Mouse (Mus musculus) ovary, postnatal 10 days (tissue): ENCODE results near the gene Haus3.

Experiments used
- DNase-seq: peaks from one replicate; pipeline ENCODE4 v3.0.0; 2022; ENCODE audit warnings: low spot score

The Haus3 gene

GRCm38 (mm10) chr5:34168950-34169891 is at the start of gene Haus3, which contains the start of gene Poln:
Gene Haus3 (minus strand): TSS chr5:34169527.
Gene Poln (minus strand): TSS chr5:34169448.
- DNase-seq = peak; percentile 94

GRCm38 (mm10) chr5:34218672-34219071 is 49.3 kb upstream of the Haus3 start:
- DNase-seq = no peak

- DNase-seq = no peak
These were observed 48.4 kb upstream of the Haus3 start for GRCm38 (mm10) chr5:34217756-34218155.

- DNase-seq = no peak
These were observed 46.7 kb upstream of the Haus3 start for GRCm38 (mm10) chr5:34216025-34216424.

GRCm38 (mm10) chr5:34213659-34214058 is 44.3 kb upstream of the Haus3 start:
- DNase-seq = no peak

GRCm38 (mm10) chr5:34210279-34210678 is 41.0 kb upstream of the Haus3 start:
- peak; percentile 30 for DNase-seq

- no peak for DNase-seq
These were observed 38.2 kb upstream of the Haus3 start for GRCm38 (mm10) chr5:34207503-34207902.

GRCm38 (mm10) chr5:34205788-34206187 is 36.5 kb upstream of the Haus3 start:
- no peak for DNase-seq

- no peak for DNase-seq
These were observed 35.6 kb upstream of the Haus3 start for GRCm38 (mm10) chr5:34204911-34205310.

- no peak for DNase-seq
These were observed 32.7 kb upstream of the Haus3 start for GRCm38 (mm10) chr5:34202006-34202405.

- no peak for DNase-seq
These were observed 32.1 kb upstream of the Haus3 start for GRCm38 (mm10) chr5:34201396-34201795.

GRCm38 (mm10) chr5:34198615-34199014 is 29.3 kb upstream of the Haus3 start:
- no peak for DNase-seq

GRCm38 (mm10) chr5:34197243-34197642 is 27.9 kb upstream of the Haus3 start:
- DNase-seq = no peak

- no peak for DNase-seq
These were observed 27.1 kb upstream of the Haus3 start for GRCm38 (mm10) chr5:34196423-34196822.

GRCm38 (mm10) chr5:34195786-34196185 is 26.5 kb upstream of the Haus3 start:
- DNase-seq = no peak

- no peak for DNase-seq
These were observed 25.8 kb upstream of the Haus3 start for GRCm38 (mm10) chr5:34194975-34195662.

- no peak for DNase-seq
These were observed 25.1 kb upstream of the Haus3 start for GRCm38 (mm10) chr5:34194426-34194825.

GRCm38 (mm10) chr5:34191843-34192242 is 22.5 kb upstream of the Haus3 start:
- DNase-seq = no peak

- no peak for DNase-seq
These were observed 21.7 kb upstream of the Haus3 start for GRCm38 (mm10) chr5:34191021-34191420.

- DNase-seq = no peak
These were observed 20.2 kb upstream of the Haus3 start for GRCm38 (mm10) chr5:34189521-34189920.

GRCm38 (mm10) chr5:34188856-34189255 is 19.5 kb upstream of the Haus3 start:
- no peak for DNase-seq

- DNase-seq = peak; percentile 97
These were observed 18.4 kb upstream of the Haus3 start, which contains the start of gene Mxd4 for GRCm38 (mm10) chr5:34187601-34188316. Gene Mxd4 (minus strand): TSS chr5:34187720.
